Mouse (Mus musculus) limb, embryonic 15.5 days (tissue): ENCODE results near the gene Golph3. TPM values are rescaled to one million over a fixed set of nuclear protein-coding genes. Genes with fewer than 3 reads are reported as not detected.

Experiments used
- ATAC-seq: fragments of 200-750 bp; cut with Nextera tagmentation; 2 replicates; pipeline ENCODE4 v1.8.0; 2017; ENCODE audit warnings: low read depth, moderate TSS enrichment; ENCODE audit not compliant: insufficient number of reproducible peaks, low FRiP score, low TSS enrichment
- H3K27ac ChIP-seq: fragments of 300-500 bp; sonication (generic); 2 replicates; pipeline ENCODE4 v1.5.1; 2015; ENCODE audit warnings: moderate library complexity, mild to moderate bottlenecking, inconsistent platforms
- H3K27me3 ChIP-seq: fragments of 300-500 bp; sonication (generic); 2 replicates; pipeline ENCODE4 v1.6.1; 2015; ENCODE audit warnings: inconsistent platforms
- H3K36me3 ChIP-seq: fragments of 300-500 bp; sonication (generic); 2 replicates; pipeline ENCODE4 v1.6.1; 2015; ENCODE audit warnings: inconsistent platforms
- H3K4me1 ChIP-seq: fragments of 300-500 bp; sonication (generic); 2 replicates; pipeline ENCODE4 v1.6.1; 2015; ENCODE audit warnings: inconsistent platforms
- H3K4me2 ChIP-seq: fragments of 300-500 bp; sonication (generic); 2 replicates; pipeline ENCODE4 v1.6.1; 2015; ENCODE audit warnings: mild to moderate bottlenecking, inconsistent platforms
- H3K4me3 ChIP-seq: fragments of 300-500 bp; sonication (generic); 2 replicates; pipeline ENCODE4 v1.5.1; 2015; ENCODE audit warnings: mild to moderate bottlenecking, inconsistent platforms
- H3K9ac ChIP-seq: fragments of 300-500 bp; sonication (generic); 2 replicates; pipeline ENCODE4 v1.6.1; 2015; ENCODE audit warnings: inconsistent platforms
- H3K9me3 ChIP-seq: fragments of 300-500 bp; sonication (generic); 2 replicates; pipeline ENCODE4 v1.6.1; 2016; ENCODE audit warnings: inconsistent platforms
- WGBS: fragments of 180-500 bp; shearing (Covaris S2); methylation state at CpG from one replicate; pipeline ENCODE4 v1.1.7; 2015; 5-methylcytosine and 5-hydroxymethylcytosine counted together
- polyA plus RNA-seq: library from polyadenylated mRNA; unstranded; fragments of >200 nt; fragmentation: Nextera tagmentation; extraction: Ambion mirVana; gene quantifications from 2 replicates; pipeline ENCODE4 v1.2.1, GENCODE M21; 2015

The Golph3 gene
- polyA plus RNA-seq, 1 experiment from 2014 or later = 87.2 TPM

DNA sequence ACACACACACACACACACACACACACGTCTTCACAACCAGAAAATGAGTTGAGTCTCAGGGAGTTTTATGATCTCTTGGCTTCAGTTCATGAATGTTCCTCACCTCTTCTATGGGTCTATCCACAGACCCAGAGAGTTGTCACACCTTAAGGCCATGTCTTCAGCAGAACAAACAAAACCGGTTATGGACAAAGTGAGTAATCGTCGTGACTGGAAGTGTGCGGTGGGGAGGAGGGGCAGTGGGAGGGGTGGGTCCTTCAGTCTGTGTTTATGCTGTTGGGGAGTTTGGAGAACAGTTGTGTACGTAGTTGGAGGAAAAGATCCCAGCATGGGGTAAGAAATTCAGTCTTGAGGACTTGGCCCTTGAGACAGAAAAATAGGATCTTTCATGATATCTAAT, 75.8 kb downstream of the Golph3 start:
- Histone ChIP-seq H3K4me2 (no peak overlapping the region), H3K36me3 (peaks cover 19% of the 10 kb centered on the region; the same call in 1 of the 2 replicates), H3K27ac (no peak overlapping the region), H3K4me3 (no peak overlapping the region), H3K27me3 (no peaks in the 10 kb centered on the region), H3K9me3 (no peaks in the 10 kb centered on the region), H3K9ac (no peak overlapping the region), H3K4me1 (peaks cover under 1% of the 10 kb centered on the region; the same call in 1 of the 2 replicates)
- WGBS = 67% methylated on average over 6 of the region's 6 CpGs
- no peak for ATAC-seq

Other genes starting within 250 kb of the Golph3 start
- 128 TPM in 2 replicates for gene Zfr, start 203.6 kb upstream of the Golph3 start, polyA plus RNA-seq
- 15.0 TPM in 2 replicates for gene Mtmr12, start 116.4 kb upstream of the Golph3 start, polyA plus RNA-seq
- gene 1810049J17Rik, start 449 bp downstream of the Golph3 start, polyA plus RNA-seq = 0.59 and 0.89 TPM in 2 replicates